Mouse (Mus musculus): ENCODE results near the gene Ktn1. TPM values are rescaled to one million over a fixed set of nuclear protein-coding genes. Genes with fewer than 3 reads are reported as not detected.

Gene Ktn1
- polyA plus RNA-seq, 1 experiment from 2014 or later, result 73.1 TPM

GRCm38 (mm10) chr14:47747536-47747935, 99.3 kb downstream of the Ktn1 start:
- Histone ChIP-seq H3K4me3 (peak overlapping the region; percentile 27), H3K4me1 (peaks cover 36% of the 10 kb centered on the region), H3K9me3 (no peaks in the 10 kb centered on the region), H3K27me3 (ENCODE audit: insufficient read depth, poor library complexity, severe bottlenecking) (no peaks in the 10 kb centered on the region), H3K27ac (peak overlapping the region; percentile 85), H3K36me3 (peaks cover 3% of the 10 kb centered on the region)
- 29% methylated on average over 9 of the region's 9 CpGs for WGBS
- peak; percentile 88 for DNase-seq (ENCODE audit: low spot score)

GRCm38 (mm10) chr14:47748714-47749113, 100.5 kb downstream of the Ktn1 start:
- H3K27ac ChIP-seq, result no peak overlapping the region
- DNase-seq (ENCODE audit: low spot score), result no peak
- peaks cover 3% of the 10 kb centered on the region; the same call in 1 of the 2 replicates for H3K36me3 ChIP-seq
- H3K4me3 ChIP-seq, result no peak overlapping the region
- WGBS, result 90% methylated on average over 3 of the region's 3 CpGs
- no peaks in the 10 kb centered on the region for H3K9me3 ChIP-seq
- peaks cover 35% of the 10 kb centered on the region for H3K4me1 ChIP-seq
- no peaks in the 10 kb centered on the region for H3K27me3 ChIP-seq (ENCODE audit: insufficient read depth, poor library complexity, severe bottlenecking)

GRCm38 (mm10) chr14:47751422-47752205, 103.4 kb downstream of the Ktn1 start:
- Histone ChIP-seq H3K36me3 (peaks cover 3% of the 10 kb centered on the region; the same call in 1 of the 2 replicates), H3K4me1 (peaks cover 21% of the 10 kb centered on the region), H3K4me3 (no peak overlapping the region), H3K27ac (no peak overlapping the region), H3K9me3 (no peaks in the 10 kb centered on the region), H3K27me3 (ENCODE audit: insufficient read depth, poor library complexity, severe bottlenecking) (no peaks in the 10 kb centered on the region)
- no peak for DNase-seq (ENCODE audit: low spot score)
- 52% methylated on average over 8 of the region's 8 CpGs for WGBS

- DNase-seq (ENCODE audit: low spot score), result no peak
- peaks cover 3% of the 10 kb centered on the region; the same call in 1 of the 2 replicates for H3K36me3 ChIP-seq
- WGBS, result 34% methylated on average over 3 of the region's 3 CpGs
Observed at GRCm38 (mm10) chr14:47753561-47753960, 105.3 kb downstream of the Ktn1 start.

GRCm38 (mm10) chr14:47754253-47754897, 106.1 kb downstream of the Ktn1 start:
- 0 out of 2 replicates have a peak, but pooled peaks cover 4% of the 10 kb centered on the region for H3K4me1 ChIP-seq
- 83% methylated on average over 4 of the region's 4 CpGs for WGBS
- peaks cover 3% of the 10 kb centered on the region; the same call in 1 of the 2 replicates for H3K36me3 ChIP-seq
- H3K27ac ChIP-seq, result no peak overlapping the region
- DNase-seq (ENCODE audit: low spot score), result no peak
- no peaks in the 10 kb centered on the region for H3K27me3 ChIP-seq (ENCODE audit: insufficient read depth, poor library complexity, severe bottlenecking)
- H3K4me3 ChIP-seq, result no peak overlapping the region
- no peaks in the 10 kb centered on the region for H3K9me3 ChIP-seq

More at GRCm38 (mm10) chr14:47753561-47753960, 105.3 kb downstream of the Ktn1 start:
- Histone ChIP-seq H3K27ac (no peak overlapping the region), H3K27me3 (ENCODE audit: insufficient read depth, poor library complexity, severe bottlenecking) (no peaks in the 10 kb centered on the region), H3K4me3 (no peak overlapping the region), H3K9me3 (no peaks in the 10 kb centered on the region), H3K4me1 (0 out of 2 replicates have a peak, but pooled peaks cover 4% of the 10 kb centered on the region)

GRCm38 (mm10) chr14:47756411-47757065, 108.3 kb downstream of the Ktn1 start:
- Histone ChIP-seq H3K9me3 (no peaks in the 10 kb centered on the region), H3K27me3 (ENCODE audit: insufficient read depth, poor library complexity, severe bottlenecking) (no peaks in the 10 kb centered on the region), H3K27ac (no peak overlapping the region), H3K4me3 (no peak overlapping the region), H3K36me3 (no peaks in the 10 kb centered on the region), H3K4me1 (0 out of 2 replicates have a peak, but pooled peaks cover 4% of the 10 kb centered on the region)
- DNase-seq (ENCODE audit: low spot score), result no peak
- 84% methylated on average over 9 of the region's 9 CpGs for WGBS

GRCm38 (mm10) chr14:47765192-47765591, 116.9 kb downstream of the Ktn1 start:
- Histone ChIP-seq H3K27me3 (ENCODE audit: insufficient read depth, poor library complexity, severe bottlenecking) (no peaks in the 10 kb centered on the region), H3K4me3 (no peak overlapping the region), H3K4me1 (no peaks in the 10 kb centered on the region), H3K36me3 (no peaks in the 10 kb centered on the region), H3K27ac (no peak overlapping the region), H3K9me3 (no peaks in the 10 kb centered on the region)
- WGBS, result 77% methylated on average over 6 of the region's 6 CpGs
- no peak for DNase-seq (ENCODE audit: low spot score)

GRCm38 (mm10) chr14:47765796-47766195, 117.5 kb downstream of the Ktn1 start:
- Histone ChIP-seq H3K9me3 (no peaks in the 10 kb centered on the region), H3K27ac (no peak overlapping the region), H3K27me3 (ENCODE audit: insufficient read depth, poor library complexity, severe bottlenecking) (no peaks in the 10 kb centered on the region), H3K4me3 (no peak overlapping the region), H3K36me3 (no peaks in the 10 kb centered on the region), H3K4me1 (no peaks in the 10 kb centered on the region)
- no peak for DNase-seq (ENCODE audit: low spot score)
- WGBS, result 68% methylated on average over 3 of the region's 3 CpGs

- no peaks in the 10 kb centered on the region for H3K27me3 ChIP-seq (ENCODE audit: insufficient read depth, poor library complexity, severe bottlenecking)
- 71% methylated on average over 2 of the region's 2 CpGs for WGBS
- no peak overlapping the region for H3K27ac ChIP-seq
- DNase-seq (ENCODE audit: low spot score), result no peak
- no peaks in the 10 kb centered on the region for H3K4me1 ChIP-seq
- no peaks in the 10 kb centered on the region for H3K36me3 ChIP-seq
- H3K9me3 ChIP-seq, result no peaks in the 10 kb centered on the region
- no peak overlapping the region for H3K4me3 ChIP-seq
Observed at GRCm38 (mm10) chr14:47766373-47766772, 118.1 kb downstream of the Ktn1 start.

- WGBS, result 84% methylated on average over 4 of the region's 4 CpGs
- Histone ChIP-seq H3K4me1 (no peaks in the 10 kb centered on the region), H3K36me3 (no peaks in the 10 kb centered on the region), H3K4me3 (no peak overlapping the region), H3K27me3 (ENCODE audit: insufficient read depth, poor library complexity, severe bottlenecking) (peaks cover under 1% of the 10 kb centered on the region; the same call in 1 of the 2 replicates), H3K27ac (no peak overlapping the region), H3K9me3 (no peaks in the 10 kb centered on the region)
- DNase-seq (ENCODE audit: low spot score), result no peak
Observed at GRCm38 (mm10) chr14:47771496-47771895, 123.2 kb downstream of the Ktn1 start.

- H3K9me3 ChIP-seq, result no peaks in the 10 kb centered on the region
- WGBS, result 81% methylated on average over 3 of the region's 3 CpGs
- DNase-seq (ENCODE audit: low spot score), result no peak
- H3K36me3 ChIP-seq, result no peaks in the 10 kb centered on the region
- no peaks in the 10 kb centered on the region for H3K4me1 ChIP-seq
- peaks cover 10% of the 10 kb centered on the region; the same call in 1 of the 2 replicates for H3K27me3 ChIP-seq (ENCODE audit: insufficient read depth, poor library complexity, severe bottlenecking)
- H3K4me3 ChIP-seq, result no peak overlapping the region
- H3K27ac ChIP-seq, result no peak overlapping the region
Observed at GRCm38 (mm10) chr14:47775543-47775942, 127.3 kb downstream of the Ktn1 start.

GRCm38 (mm10) chr14:47776260-47777035, 128.2 kb downstream of the Ktn1 start:
- no peak overlapping the region for H3K4me3 ChIP-seq
- no peaks in the 10 kb centered on the region for H3K9me3 ChIP-seq
- no peaks in the 10 kb centered on the region for H3K36me3 ChIP-seq
- H3K4me1 ChIP-seq, result no peaks in the 10 kb centered on the region
- peaks cover 10% of the 10 kb centered on the region; the same call in 1 of the 2 replicates for H3K27me3 ChIP-seq (ENCODE audit: insufficient read depth, poor library complexity, severe bottlenecking)
- no peak for DNase-seq (ENCODE audit: low spot score)
- H3K27ac ChIP-seq, result no peak overlapping the region
- 82% methylated on average over 6 of the region's 6 CpGs for WGBS
